Mouse (Mus musculus) ovary, postnatal 10 days (tissue): ENCODE results near the gene Sst.

Experiments used
- DNase-seq: peaks from one replicate; pipeline ENCODE4 v3.0.0; 2022; ENCODE audit warnings: low spot score

The Sst gene

DNA sequence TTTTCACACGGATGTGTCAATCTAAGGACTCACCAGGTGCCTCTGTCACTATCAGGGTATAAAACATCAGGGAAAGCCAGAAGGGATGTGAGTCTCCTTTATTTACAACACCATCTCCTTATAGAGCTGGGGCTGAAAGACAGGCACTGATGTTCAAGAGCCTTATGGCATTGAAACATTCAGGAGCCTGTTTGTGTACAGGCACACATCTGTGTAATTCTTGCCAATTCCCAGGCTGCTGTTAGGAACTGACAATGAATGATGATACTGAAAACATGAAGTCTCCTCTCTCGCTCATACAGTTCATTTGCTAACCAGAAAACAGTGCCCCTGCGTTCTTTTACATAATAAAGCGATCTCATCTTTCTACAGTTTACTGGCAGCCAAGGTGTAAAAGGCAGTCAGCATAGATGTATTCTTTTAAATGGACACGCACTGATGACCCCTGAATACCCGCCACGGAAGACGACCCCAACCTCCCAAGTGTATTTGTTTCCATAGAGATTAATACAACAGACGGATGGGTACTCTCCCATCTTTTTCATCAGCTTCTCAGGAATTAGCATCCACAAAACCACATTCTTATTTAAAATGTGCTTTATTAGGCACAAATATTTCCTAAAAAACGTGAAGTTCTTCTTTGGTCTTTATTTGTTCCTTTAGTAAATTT, 2.7 kb downstream of the Sst start:
- no peak for DNase-seq

DNA sequence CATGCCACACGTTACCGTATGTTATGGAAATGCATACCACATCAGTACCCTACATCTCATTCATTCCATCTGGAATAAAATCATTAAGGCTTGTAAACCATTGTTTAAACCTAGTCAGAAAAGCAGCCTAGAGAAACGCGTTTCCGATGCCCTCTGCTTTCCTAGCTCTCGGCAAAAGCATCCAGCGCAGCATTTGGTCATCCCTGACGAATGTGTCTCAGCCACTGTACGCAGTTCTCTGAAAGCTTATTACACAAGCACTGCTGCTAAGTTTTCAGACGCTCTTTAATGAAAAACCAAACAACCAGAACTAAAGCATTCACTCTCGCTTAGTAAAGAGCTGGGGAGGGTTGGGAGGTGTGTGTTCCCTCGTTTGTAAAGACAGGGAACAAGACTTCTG, 5.7 kb downstream of the Sst start:
- no peak for DNase-seq

DNA sequence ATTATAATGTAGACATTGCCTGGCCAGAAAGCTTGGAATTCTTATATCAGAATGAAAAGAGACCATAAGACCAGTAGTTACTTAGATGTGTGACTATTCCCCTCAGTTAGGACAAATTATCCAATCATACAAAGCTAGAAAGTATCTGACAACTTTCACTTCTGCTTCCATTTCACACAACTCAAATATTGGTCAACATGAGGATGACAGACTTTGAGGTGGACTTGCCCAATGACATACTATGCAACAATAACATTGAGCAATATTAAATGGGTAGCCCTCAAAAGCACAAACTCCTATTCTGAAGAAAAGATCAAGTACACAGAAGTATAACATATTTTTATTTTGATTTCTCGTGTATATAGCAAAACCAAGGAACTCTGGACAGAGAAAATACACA, 35.5 kb downstream of the Sst start:
- DNase-seq: no peak

GRCm38 (mm10) chr16:23849720-23850119, 41.0 kb downstream of the Sst start:
- DNase-seq: no peak

DNA sequence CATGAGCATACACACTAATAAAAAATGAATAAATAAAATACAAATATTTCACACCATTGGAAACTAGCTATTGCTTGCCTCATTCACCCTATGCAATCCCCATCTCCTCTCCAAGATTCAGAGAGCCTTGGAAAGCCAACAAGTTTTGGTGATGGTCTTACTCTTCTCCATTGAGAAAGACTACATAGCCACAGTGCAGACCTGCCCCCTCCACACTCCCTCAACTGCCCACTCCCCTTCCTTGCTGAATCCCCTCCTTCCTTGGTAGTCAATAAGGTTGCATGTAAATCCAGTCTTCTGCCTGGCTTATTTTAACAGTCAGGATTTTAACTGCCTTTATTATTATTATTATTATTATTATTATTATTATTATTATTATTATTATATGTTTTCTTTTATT, 41.6 kb downstream of the Sst start:
- DNase-seq: no peak

DNA sequence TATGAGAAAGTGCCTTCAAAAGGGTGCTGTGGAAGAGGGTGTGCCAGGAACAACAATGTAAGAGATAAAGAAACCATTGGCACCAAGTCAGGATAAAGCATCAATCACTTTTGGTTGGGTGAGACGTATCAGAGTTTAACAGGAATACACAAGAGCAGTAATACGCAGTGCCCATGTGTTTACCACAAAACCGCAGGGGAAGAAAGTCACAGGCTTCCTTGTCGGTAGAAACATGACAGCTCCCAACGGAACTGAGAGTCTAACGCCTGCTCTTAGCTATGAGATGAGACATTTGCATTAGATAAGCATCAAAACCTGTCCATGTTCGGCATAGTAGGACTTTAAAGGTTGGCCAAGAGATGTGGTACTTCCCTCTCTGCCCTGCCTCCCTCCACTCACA, 46.1 kb downstream of the Sst start:
- no peak for DNase-seq

- DNase-seq: no peak
These were observed 48.1 kb downstream of the Sst start for GRCm38 (mm10) chr16:23842609-23843008.
